Mouse (Mus musculus) erythroblast, embryonic 14.5 days (primary cell): ENCODE measurements around the gene Smtn.

Experiments used
- GATA1 ChIP-seq: IDR thresholded peaks from 2 replicates; pipeline ENCODE4 v1.6.1; 2012; ENCODE audit warnings: low read length, inconsistent platforms, mixed read lengths
- TAL1 ChIP-seq: IDR thresholded peaks from 3 replicates; pipeline ENCODE4 v1.6.1; 2012; ENCODE audit warnings: low read length, inconsistent platforms, mixed read lengths

GRCm38 (mm10) chr11:3526207-3526606 is 14.2 kb downstream of the Smtn start:
- TF ChIP-seq TAL1 (no peak), GATA1 (no peak)
